Mouse (Mus musculus) hindbrain, embryonic 11.5 days (tissue): Measurements from ENCODE around the gene Lrguk. TPM values are rescaled to one million over a fixed set of nuclear protein-coding genes. Genes with fewer than 3 reads are reported as not detected.

Experiments
- ATAC-seq: fragments of 200-750 bp; cut with Nextera tagmentation; 2 replicates; pipeline ENCODE4 v1.8.0; 2017; ENCODE audit warnings: mild to moderate bottlenecking, moderate TSS enrichment, moderate library complexity; ENCODE audit not compliant: low FRiP score
- DNase-seq: peaks from one replicate; pipeline ENCODE4 v3.0.0-alpha.2; 2015; ENCODE audit warnings: low spot score
- H3K27ac ChIP-seq: fragments of 300-500 bp; sonication (generic); 2 replicates; pipeline ENCODE4 v1.5.1; 2014; ENCODE audit warnings: mild to moderate bottlenecking, low read depth, low read length
- H3K27me3 ChIP-seq: fragments of 300-500 bp; sonication (generic); 2 replicates; pipeline ENCODE4 v1.6.1; 2014; ENCODE audit warnings: mild to moderate bottlenecking, low read length, moderate library complexity, mixed read lengths; ENCODE audit not compliant: control insufficient read depth, insufficient read depth
- H3K36me3 ChIP-seq: fragments of 300-500 bp; sonication (generic); 2 replicates; pipeline ENCODE4 v1.6.1; 2014; ENCODE audit warnings: mild to moderate bottlenecking, low read length, moderate library complexity, mixed read lengths; ENCODE audit not compliant: control insufficient read depth, insufficient read depth
- H3K4me1 ChIP-seq: fragments of 300-500 bp; sonication (generic); replicated peaks from 2 replicates; pipeline ENCODE4 v1.6.1; 2014; ENCODE audit warnings: low read length, mixed read lengths; ENCODE audit not compliant: control insufficient read depth, insufficient read depth
- H3K4me2 ChIP-seq: fragments of 300-500 bp; sonication (generic); replicated peaks from 2 replicates; pipeline ENCODE4 v1.6.1; 2014; ENCODE audit warnings: mild to moderate bottlenecking, low read depth, low read length
- H3K4me3 ChIP-seq: fragments of 300-500 bp; sonication (generic); 2 replicates; pipeline ENCODE4 v1.5.1; 2014; ENCODE audit warnings: low read depth, low read length
- H3K9ac ChIP-seq: fragments of 300-500 bp; sonication (generic); 2 replicates; pipeline ENCODE4 v1.6.1; 2014; ENCODE audit warnings: low read depth, low read length
- H3K9me3 ChIP-seq: fragments of 300-500 bp; sonication (generic); 2 replicates; pipeline ENCODE4 v1.6.1; 2016; ENCODE audit warnings: low read length; ENCODE audit not compliant: control insufficient read depth
- WGBS: fragments of 180-500 bp; shearing (Covaris S2); extraction: QIAGEN DNeasy Blood & Tissue Kit; methylation state at CpG from one replicate; pipeline ENCODE4 v1.1.7; 2014; 5-methylcytosine and 5-hydroxymethylcytosine counted together
- polyA plus RNA-seq: library from polyadenylated mRNA; unstranded; fragments of >200 nt; fragmentation: Nextera tagmentation; extraction: Ambion mirVana; gene quantifications from 2 replicates; pipeline ENCODE4 v1.2.1, GENCODE M21; 2014

Gene Lrguk
- polyA plus RNA-seq, 1 experiment from 2014 or later = 1.9 TPM

- Histone ChIP-seq H3K4me2 (no peak overlapping the region), H3K27ac (no peak overlapping the region), H3K9me3 (no peaks in the 10 kb centered on the region), H3K4me1 (no peaks in the 10 kb centered on the region), H3K9ac (no peak overlapping the region), H3K4me3 (no peak overlapping the region), H3K36me3 (no peaks in the 10 kb centered on the region), H3K27me3 (no peaks in the 10 kb centered on the region)
- WGBS = 89% methylated on average over 3 of the region's 3 CpGs
- DNase-seq (no peak), ATAC-seq (no peak)
These were observed 118.8 kb downstream of the Lrguk start for GRCm38 (mm10) chr6:34148021-34148420.

- no peak overlapping the region for H3K9ac ChIP-seq
- WGBS = 77% methylated on average over 7 of the region's 7 CpGs
- no peak overlapping the region for H3K27ac ChIP-seq
- H3K4me3 ChIP-seq = no peak overlapping the region
- no peak for DNase-seq
- H3K36me3 ChIP-seq = no peaks in the 10 kb centered on the region
- H3K4me1 ChIP-seq = no peaks in the 10 kb centered on the region
- no peaks in the 10 kb centered on the region for H3K9me3 ChIP-seq
- H3K4me2 ChIP-seq = no peak overlapping the region
- H3K27me3 ChIP-seq = no peaks in the 10 kb centered on the region
- no peak for ATAC-seq
These were observed 119.4 kb downstream of the Lrguk start for GRCm38 (mm10) chr6:34148639-34149038.

GRCm38 (mm10) chr6:34149066-34149465, 119.8 kb downstream of the Lrguk start:
- WGBS = 88% methylated on average over 9 of the region's 9 CpGs
- DNase-seq (no peak), ATAC-seq (no peak)
- no peak overlapping the region for H3K27ac ChIP-seq
- no peaks in the 10 kb centered on the region for H3K4me1 ChIP-seq
- H3K27me3 ChIP-seq = no peaks in the 10 kb centered on the region
- H3K36me3 ChIP-seq = no peaks in the 10 kb centered on the region
- H3K9me3 ChIP-seq = no peaks in the 10 kb centered on the region
- no peak overlapping the region for H3K4me3 ChIP-seq
- no peak overlapping the region for H3K4me2 ChIP-seq
- H3K9ac ChIP-seq = no peak overlapping the region

- ATAC-seq (no peak), DNase-seq (no peak)
- no peak overlapping the region for H3K4me2 ChIP-seq
- H3K4me1 ChIP-seq = no peaks in the 10 kb centered on the region
- no peaks in the 10 kb centered on the region for H3K27me3 ChIP-seq
- no peak overlapping the region for H3K9ac ChIP-seq
- H3K9me3 ChIP-seq = no peaks in the 10 kb centered on the region
- H3K36me3 ChIP-seq = no peaks in the 10 kb centered on the region
- H3K4me3 ChIP-seq = no peak overlapping the region
- H3K27ac ChIP-seq = no peak overlapping the region
- 78% methylated on average over 1 of the region's 1 CpGs for WGBS
These were observed 120.6 kb downstream of the Lrguk start for GRCm38 (mm10) chr6:34149821-34150220.

GRCm38 (mm10) chr6:34153069-34154052, 124.1 kb downstream of the Lrguk start:
- WGBS = 71% methylated on average over 18 of the region's 18 CpGs
- Histone ChIP-seq H3K9me3 (no peaks in the 10 kb centered on the region), H3K4me1 (no peaks in the 10 kb centered on the region), H3K4me3 (no peak overlapping the region), H3K4me2 (no peak overlapping the region), H3K36me3 (peaks cover 3% of the 10 kb centered on the region; the same call in 1 of the 2 replicates), H3K9ac (no peak overlapping the region), H3K27me3 (no peaks in the 10 kb centered on the region), H3K27ac (no peak overlapping the region)
- ATAC-seq (no peak), DNase-seq (no peak)

GRCm38 (mm10) chr6:34154202-34154601, 125.0 kb downstream of the Lrguk start:
- H3K36me3 ChIP-seq = peaks cover 3% of the 10 kb centered on the region; the same call in 1 of the 2 replicates
- no peaks in the 10 kb centered on the region for H3K9me3 ChIP-seq
- no peaks in the 10 kb centered on the region for H3K27me3 ChIP-seq
- 72% methylated on average over 3 of the region's 3 CpGs for WGBS
- ATAC-seq = no peak
- H3K4me2 ChIP-seq = no peak overlapping the region
- H3K4me3 ChIP-seq = no peak overlapping the region
- no peaks in the 10 kb centered on the region for H3K4me1 ChIP-seq
- no peak overlapping the region for H3K27ac ChIP-seq
- H3K9ac ChIP-seq = no peak overlapping the region
- no peak for DNase-seq

GRCm38 (mm10) chr6:34155137-34155804, 126.0 kb downstream of the Lrguk start:
- H3K9ac ChIP-seq = no peak overlapping the region
- no peaks in the 10 kb centered on the region for H3K27me3 ChIP-seq
- H3K36me3 ChIP-seq = peaks cover 3% of the 10 kb centered on the region; the same call in 1 of the 2 replicates
- DNase-seq = no peak
- no peak overlapping the region for H3K27ac ChIP-seq
- H3K4me1 ChIP-seq = no peaks in the 10 kb centered on the region
- no peak for ATAC-seq
- 93% methylated on average over 15 of the region's 15 CpGs for WGBS
- H3K9me3 ChIP-seq = no peaks in the 10 kb centered on the region
- H3K4me3 ChIP-seq = no peak overlapping the region
- H3K4me2 ChIP-seq = no peak overlapping the region

GRCm38 (mm10) chr6:34156057-34156456, 126.8 kb downstream of the Lrguk start:
- ATAC-seq = no peak
- no peaks in the 10 kb centered on the region for H3K9me3 ChIP-seq
- H3K4me3 ChIP-seq = no peak overlapping the region

More at GRCm38 (mm10) chr6:34156057-34156456, 126.8 kb downstream of the Lrguk start:
- 81% methylated on average over 5 of the region's 5 CpGs for WGBS
- Histone ChIP-seq H3K27me3 (no peaks in the 10 kb centered on the region), H3K9ac (no peak overlapping the region), H3K4me1 (no peaks in the 10 kb centered on the region), H3K4me2 (no peak overlapping the region), H3K27ac (no peak overlapping the region), H3K36me3 (peaks cover 3% of the 10 kb centered on the region; the same call in 1 of the 2 replicates)
- no peak for DNase-seq
